Mouse (Mus musculus) ES-E14 (cell line): Measurements from ENCODE around the gene Pigb.

ENCODE experiments used
- HCFC1 ChIP-seq: IDR thresholded peaks from 2 replicates; pipeline ENCODE4 v1.6.1; 2012; ENCODE audit warnings: low read length, inconsistent platforms, borderline replicate concordance; ENCODE audit not compliant: insufficient read depth
- ZNF384 ChIP-seq: IDR thresholded peaks from 2 replicates; pipeline ENCODE4 v1.6.1; 2012; ENCODE audit warnings: low read depth, low read length, inconsistent platforms

DNA sequence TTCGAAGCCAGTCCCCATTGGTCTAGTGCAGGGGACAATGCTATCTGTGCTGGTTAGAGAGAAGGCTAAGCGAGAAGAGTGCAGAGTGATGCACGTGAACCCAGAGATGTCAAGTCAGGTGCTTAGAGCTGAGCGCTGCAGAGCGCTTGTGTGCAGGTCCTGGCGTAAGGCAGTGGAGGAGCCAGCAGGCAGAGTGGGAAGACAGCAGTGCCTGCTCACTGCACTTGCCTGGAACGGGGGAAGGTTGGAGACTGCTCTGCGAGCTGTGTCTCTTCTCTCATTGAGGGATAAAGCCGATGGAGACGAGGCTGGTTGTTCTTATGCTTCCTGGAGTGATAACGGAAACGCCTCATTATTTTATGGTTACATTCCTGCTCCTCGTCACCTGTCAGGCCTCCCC lies 25.5 kb downstream of the Pigb start:
- TF ChIP-seq HCFC1, result no peak
- no peak for TF ChIP-seq ZNF384
